Mouse (Mus musculus): ENCODE data around the gene Gsap. TPM values are rescaled to one million over a fixed set of nuclear protein-coding genes. Genes with fewer than 3 reads are reported as not detected.

Gsap gene
- polyA plus RNA-seq, 1 experiment from 2014 or later, result 7.7 TPM

GRCm38 (mm10) chr5:21348366-21348765 is 162.3 kb downstream of the Gsap start:
- H3K4me3 ChIP-seq (ENCODE audit: low read depth, low read length), result no peak overlapping the region
- no peak for ATAC-seq
- no peaks in the 10 kb centered on the region for H3K27me3 ChIP-seq (replicated peaks; ENCODE audit: control insufficient read depth, insufficient read depth, low read length)
- H3K9me3 ChIP-seq (replicated peaks; ENCODE audit: control insufficient read depth, low read length), result no peaks in the 10 kb centered on the region
- 89% methylated on average over 7 of the region's 7 CpGs for WGBS
- no peak for DNase-seq (ENCODE audit: low spot score)
- no peaks in the 10 kb centered on the region for H3K36me3 ChIP-seq (ENCODE audit: control insufficient read depth, insufficient read depth, low read length)
- H3K4me1 ChIP-seq (ENCODE audit: control insufficient read depth, insufficient read depth, low read length), result no peaks in the 10 kb centered on the region
- no peak overlapping the region for H3K4me2 ChIP-seq (ENCODE audit: low read length)
- H3K27ac ChIP-seq (ENCODE audit: low read depth, low read length), result no peak overlapping the region
- H3K9ac ChIP-seq (ENCODE audit: low read length), result no peak overlapping the region

- no peak for ATAC-seq
- Histone ChIP-seq H3K27ac (ENCODE audit: low read depth, low read length) (no peak overlapping the region), H3K4me3 (ENCODE audit: low read depth, low read length) (no peak overlapping the region), H3K4me1 (ENCODE audit: control insufficient read depth, insufficient read depth, low read length) (0 out of 2 replicates have a peak, but pooled peaks cover 4% of the 10 kb centered on the region), H3K4me2 (ENCODE audit: low read length) (no peak overlapping the region), H3K36me3 (ENCODE audit: control insufficient read depth, insufficient read depth, low read length) (no peaks in the 10 kb centered on the region), H3K9me3 (replicated peaks; ENCODE audit: control insufficient read depth, low read length) (no peaks in the 10 kb centered on the region), H3K9ac (ENCODE audit: low read length) (no peak overlapping the region), H3K27me3 (replicated peaks; ENCODE audit: control insufficient read depth, insufficient read depth, low read length) (no peaks in the 10 kb centered on the region)
- no peak for DNase-seq (ENCODE audit: low spot score)
These were observed 165.6 kb downstream of the Gsap start for GRCm38 (mm10) chr5:21351678-21352077.

GRCm38 (mm10) chr5:21358648-21359047 is 172.6 kb downstream of the Gsap start:
- no peak for DNase-seq (ENCODE audit: low spot score)
- WGBS, result 73% methylated on average over 3 of the region's 3 CpGs
- H3K4me3 ChIP-seq (ENCODE audit: low read depth, low read length), result no peak overlapping the region

GRCm38 (mm10) chr5:21363343-21363742 is 177.3 kb downstream of the Gsap start:
- no peak for DNase-seq (ENCODE audit: low spot score)
- Histone ChIP-seq H3K4me2 (ENCODE audit: low read length) (no peak overlapping the region), H3K9me3 (replicated peaks; ENCODE audit: control insufficient read depth, low read length) (no peaks in the 10 kb centered on the region), H3K27me3 (replicated peaks; ENCODE audit: control insufficient read depth, insufficient read depth, low read length) (no peaks in the 10 kb centered on the region), H3K9ac (ENCODE audit: low read length) (no peak overlapping the region), H3K36me3 (ENCODE audit: control insufficient read depth, insufficient read depth, low read length) (no peaks in the 10 kb centered on the region), H3K27ac (ENCODE audit: low read depth, low read length) (no peak overlapping the region), H3K4me3 (ENCODE audit: low read depth, low read length) (no peak overlapping the region), H3K4me1 (ENCODE audit: control insufficient read depth, insufficient read depth, low read length) (no peaks in the 10 kb centered on the region)
- ATAC-seq, result no peak
- WGBS, result 88% methylated on average over 3 of the region's 3 CpGs

More at GRCm38 (mm10) chr5:21358648-21359047, 172.6 kb downstream of the Gsap start:
- no peak for ATAC-seq
- H3K27me3 ChIP-seq (replicated peaks; ENCODE audit: control insufficient read depth, insufficient read depth, low read length), result no peaks in the 10 kb centered on the region
- H3K4me1 ChIP-seq (ENCODE audit: control insufficient read depth, insufficient read depth, low read length), result 0 out of 2 replicates have a peak, but pooled peaks cover 4% of the 10 kb centered on the region
- H3K9me3 ChIP-seq (replicated peaks; ENCODE audit: control insufficient read depth, low read length), result no peaks in the 10 kb centered on the region
- no peak overlapping the region for H3K9ac ChIP-seq (ENCODE audit: low read length)
- H3K27ac ChIP-seq (ENCODE audit: low read depth, low read length), result no peak overlapping the region
- no peaks in the 10 kb centered on the region for H3K36me3 ChIP-seq (ENCODE audit: control insufficient read depth, insufficient read depth, low read length)
- H3K4me2 ChIP-seq (ENCODE audit: low read length), result no peak overlapping the region

Other genes starting within 250 kb of the Gsap start
- 5.3 TPM in 2 replicates for gene Rsbn1l, start 229.9 kb upstream of the Gsap start, polyA plus RNA-seq (2014; fragmentation: Nextera tagmentation; extraction: Ambion mirVana)
- gene Ptpn12, start 130.3 kb upstream of the Gsap start, polyA plus RNA-seq (2014; fragmentation: Nextera tagmentation; extraction: Ambion mirVana), result 31.3 and 35.5 TPM in 2 replicates
- 0.79 and 1.3 TPM in 2 replicates for gene Fgl2, start 186.4 kb downstream of the Gsap start, polyA plus RNA-seq (2014; fragmentation: Nextera tagmentation; extraction: Ambion mirVana)
- gene Ccdc146, start 238.4 kb downstream of the Gsap start, polyA plus RNA-seq (2014; fragmentation: Nextera tagmentation; extraction: Ambion mirVana), result 0.70 and 1.0 TPM in 2 replicates
- 6.1 and 7.9 TPM in 2 replicates for gene Fam185a, start 238.7 kb downstream of the Gsap start, polyA plus RNA-seq (2014; fragmentation: Nextera tagmentation; extraction: Ambion mirVana)